Mouse (Mus musculus): ENCODE results near the gene Ngfr. TPM values are rescaled to one million over a fixed set of nuclear protein-coding genes. Genes with fewer than 3 reads are reported as not detected.

Ngfr gene
- polyA plus RNA-seq, 1 experiment from 2014 or later, result 48.8 TPM

- ATAC-seq (ENCODE audit: insufficient number of reproducible peaks, low FRiP score, low TSS enrichment, low read depth), result 0 out of 2 replicates have a peak, but pooled peaks have one; percentile 12
- no peak overlapping the region for H3K4me3 ChIP-seq (replicated peaks)
- H3K4me1 ChIP-seq, result peaks cover 80% of the 10 kb centered on the region
- no peak overlapping the region for H3K9ac ChIP-seq
- H3K36me3 ChIP-seq, result no peaks in the 10 kb centered on the region
- WGBS, result 28% methylated on average over 39 of the region's 39 CpGs
- no peaks in the 10 kb centered on the region for H3K9me3 ChIP-seq (replicated peaks)
- peak overlapping the region; percentile 35 for H3K4me2 ChIP-seq (replicated peaks)
- peaks cover 24% of the 10 kb centered on the region for H3K27me3 ChIP-seq
- H3K27ac ChIP-seq (replicated peaks), result no peak overlapping the region
Observed at GRCm38 (mm10) chr11:95577776-95578446, 9.6 kb downstream of the Ngfr start.

- H3K27ac ChIP-seq (replicated peaks), result no peak overlapping the region
- no peak overlapping the region for H3K9ac ChIP-seq
- H3K4me2 ChIP-seq (replicated peaks), result no peak overlapping the region
- no peak overlapping the region for H3K4me3 ChIP-seq (replicated peaks)
- H3K4me1 ChIP-seq, result peaks cover 80% of the 10 kb centered on the region
- no peaks in the 10 kb centered on the region for H3K36me3 ChIP-seq
- no peaks in the 10 kb centered on the region for H3K9me3 ChIP-seq (replicated peaks)
- WGBS, result 29% methylated on average over 8 of the region's 8 CpGs
- peaks cover 14% of the 10 kb centered on the region; the same call in 1 of the 2 replicates for H3K27me3 ChIP-seq
- ATAC-seq (ENCODE audit: insufficient number of reproducible peaks, low FRiP score, low TSS enrichment, low read depth), result no peak
Observed at GRCm38 (mm10) chr11:95576299-95576698, 11.2 kb downstream of the Ngfr start.

DNA sequence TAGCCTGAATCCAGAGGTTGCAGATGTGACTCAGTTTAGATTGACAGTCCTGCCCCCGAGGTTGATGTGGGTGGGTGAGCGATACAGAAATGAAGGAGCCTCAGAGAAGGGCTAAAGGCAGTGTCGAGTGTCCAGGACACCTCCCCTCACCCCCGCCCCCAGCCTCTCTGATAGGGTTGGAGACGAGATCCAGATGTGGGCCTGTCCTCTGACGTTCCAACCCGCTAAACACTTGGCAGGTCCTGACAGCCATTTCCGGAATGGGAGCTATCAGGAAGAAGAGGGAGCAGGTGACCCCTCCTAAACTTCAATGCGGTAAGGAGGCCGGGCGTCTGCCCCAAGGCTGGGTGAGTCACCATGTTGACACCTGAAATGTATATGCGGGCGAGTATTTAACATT is 11.7 kb downstream of the Ngfr start:
- H3K9ac ChIP-seq, result no peak overlapping the region
- H3K9me3 ChIP-seq (replicated peaks), result no peaks in the 10 kb centered on the region
- H3K4me3 ChIP-seq (replicated peaks), result no peak overlapping the region
- no peak overlapping the region for H3K4me2 ChIP-seq (replicated peaks)
- 13% methylated on average over 13 of the region's 13 CpGs for WGBS
- H3K36me3 ChIP-seq, result no peaks in the 10 kb centered on the region
- H3K27ac ChIP-seq (replicated peaks), result 0 out of 2 replicates have a peak overlapping the region, but pooled peaks have one; percentile 48
- H3K27me3 ChIP-seq, result peaks cover 12% of the 10 kb centered on the region; the same call in 1 of the 2 replicates
- peaks cover 80% of the 10 kb centered on the region for H3K4me1 ChIP-seq
- ATAC-seq (ENCODE audit: insufficient number of reproducible peaks, low FRiP score, low TSS enrichment, low read depth), result no peak

- no peak overlapping the region for H3K4me3 ChIP-seq (replicated peaks)
- H3K4me2 ChIP-seq (replicated peaks), result no peak overlapping the region
- no peaks in the 10 kb centered on the region for H3K9me3 ChIP-seq (replicated peaks)
- H3K9ac ChIP-seq, result no peak overlapping the region
- no peak overlapping the region; the same call in 1 of the 2 replicates for H3K27ac ChIP-seq (replicated peaks)
- WGBS, result 69% methylated on average over 6 of the region's 6 CpGs
- H3K4me1 ChIP-seq, result peaks cover 80% of the 10 kb centered on the region
- ATAC-seq (ENCODE audit: insufficient number of reproducible peaks, low FRiP score, low TSS enrichment, low read depth), result no peak
- H3K36me3 ChIP-seq, result no peaks in the 10 kb centered on the region
- H3K27me3 ChIP-seq, result 0 out of 2 replicates have a peak, but pooled peaks cover 10% of the 10 kb centered on the region
Observed at GRCm38 (mm10) chr11:95574786-95575334, 12.7 kb downstream of the Ngfr start.

DNA sequence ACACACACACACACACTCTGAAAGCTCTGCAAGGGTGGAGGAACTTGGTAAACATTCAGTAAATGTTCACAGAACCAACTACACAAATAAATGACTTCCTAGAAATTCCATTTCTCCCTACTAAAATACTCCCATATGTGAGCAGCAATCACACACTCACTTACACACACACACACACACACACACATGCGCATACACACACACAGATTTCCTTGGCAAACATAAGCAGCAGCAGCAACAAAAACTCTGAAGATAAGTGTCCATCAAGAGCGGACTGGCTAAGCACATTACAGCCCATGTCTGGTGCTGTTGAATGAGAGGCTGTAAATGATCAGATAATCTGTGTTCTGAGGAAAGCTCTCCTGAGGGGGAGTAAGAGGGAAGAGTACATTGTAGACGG is 15.3 kb downstream of the Ngfr start:
- Histone ChIP-seq H3K27ac (replicated peaks) (0 out of 2 replicates have a peak overlapping the region, but pooled peaks have one; percentile 25), H3K36me3 (no peaks in the 10 kb centered on the region), H3K9me3 (replicated peaks) (no peaks in the 10 kb centered on the region), H3K27me3 (0 out of 2 replicates have a peak, but pooled peaks cover 3% of the 10 kb centered on the region), H3K4me3 (replicated peaks) (no peak overlapping the region), H3K4me2 (replicated peaks) (no peak overlapping the region), H3K9ac (no peak overlapping the region), H3K4me1 (peaks cover 85% of the 10 kb centered on the region)
- no peak for ATAC-seq (ENCODE audit: insufficient number of reproducible peaks, low FRiP score, low TSS enrichment, low read depth)
- 27% methylated on average over 3 of the region's 3 CpGs for whole genome bisulfite sequencing

DNA sequence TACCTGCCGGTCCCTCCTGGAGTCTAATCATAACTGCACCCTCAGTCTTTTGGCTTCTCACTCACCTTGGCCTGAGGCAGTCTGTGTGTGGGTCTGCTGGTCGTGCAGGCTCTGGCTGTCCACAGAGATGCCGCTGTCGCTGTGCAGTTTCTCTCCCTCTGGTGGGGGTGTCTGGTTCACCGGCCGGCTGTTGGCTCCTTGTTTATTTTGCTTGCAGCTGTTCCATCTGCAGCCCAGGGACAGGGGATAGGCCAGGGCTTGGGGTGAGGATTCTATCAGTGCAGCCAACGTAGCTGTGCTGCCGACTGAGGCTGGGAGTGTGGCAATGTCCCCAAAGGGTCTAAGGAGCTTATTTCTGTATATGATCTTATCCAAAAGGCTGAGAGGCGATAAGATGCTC is 15.8 kb downstream of the Ngfr start:
- WGBS, result 18% methylated on average over 9 of the region's 9 CpGs
- Histone ChIP-seq H3K4me1 (peaks cover 85% of the 10 kb centered on the region), H3K4me2 (replicated peaks) (no peak overlapping the region), H3K27me3 (0 out of 2 replicates have a peak, but pooled peaks cover 3% of the 10 kb centered on the region), H3K9me3 (replicated peaks) (no peaks in the 10 kb centered on the region), H3K9ac (no peak overlapping the region), H3K4me3 (replicated peaks) (no peak overlapping the region), H3K27ac (replicated peaks) (0 out of 2 replicates have a peak overlapping the region, but pooled peaks have one; percentile 25), H3K36me3 (no peaks in the 10 kb centered on the region)
- 0 out of 2 replicates have a peak, but pooled peaks have one; percentile 9 for ATAC-seq (ENCODE audit: insufficient number of reproducible peaks, low FRiP score, low TSS enrichment, low read depth)

DNA sequence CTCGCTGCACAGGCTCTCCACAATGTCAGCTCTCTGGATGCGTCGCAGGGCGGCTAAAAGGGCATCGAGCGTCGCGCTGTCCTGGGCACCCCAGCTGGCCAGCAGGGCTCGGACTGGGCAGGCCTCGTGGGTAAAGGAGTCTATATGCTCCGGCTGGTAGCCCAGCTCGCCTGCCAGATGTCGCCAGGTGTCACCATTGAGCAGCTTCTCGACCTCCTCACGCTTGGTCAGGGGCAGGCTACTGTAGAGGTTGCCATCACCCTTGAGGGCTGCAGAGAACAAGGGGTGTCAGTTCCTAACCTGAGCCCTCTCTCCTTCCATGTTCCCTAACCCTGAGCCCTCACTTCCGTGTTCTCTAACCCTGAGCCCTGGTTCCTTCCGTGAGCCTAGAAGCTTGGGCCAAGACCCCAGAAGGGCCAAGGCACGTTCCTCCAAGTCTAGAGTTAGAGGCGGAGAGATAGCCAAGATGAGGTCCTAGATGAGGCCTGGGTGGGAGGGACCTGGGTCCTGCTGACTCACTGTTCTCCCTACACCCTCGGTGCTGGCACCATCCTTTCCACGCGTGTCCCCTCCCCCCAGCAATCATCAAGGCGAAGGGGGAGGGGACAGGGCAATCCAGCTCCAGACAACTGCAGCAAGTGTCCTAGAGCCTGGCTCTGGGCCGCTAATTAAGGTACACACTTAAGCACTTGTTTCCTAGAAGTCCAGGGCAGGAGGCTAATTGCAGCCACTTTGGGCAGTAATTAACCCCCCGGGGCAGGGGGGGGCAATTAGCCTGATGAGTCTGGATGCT is 16.5 kb downstream of the Ngfr start:
- Histone ChIP-seq H3K9me3 (replicated peaks) (no peaks in the 10 kb centered on the region), H3K36me3 (no peaks in the 10 kb centered on the region), H3K27me3 (0 out of 2 replicates have a peak, but pooled peaks cover 3% of the 10 kb centered on the region), H3K4me1 (peaks cover 81% of the 10 kb centered on the region), H3K9ac (no peak overlapping the region), H3K4me3 (replicated peaks) (no peak overlapping the region), H3K4me2 (replicated peaks) (no peak overlapping the region), H3K27ac (replicated peaks) (no peak overlapping the region)
- ATAC-seq (ENCODE audit: insufficient number of reproducible peaks, low FRiP score, low TSS enrichment, low read depth), result no peak
- WGBS, result 55% methylated on average over 25 of the region's 25 CpGs

- 62% methylated on average over 6 of the region's 6 CpGs for WGBS
- H3K27me3 ChIP-seq, result 0 out of 2 replicates have a peak, but pooled peaks cover 3% of the 10 kb centered on the region
- H3K4me3 ChIP-seq (replicated peaks), result no peak overlapping the region
- no peak overlapping the region for H3K27ac ChIP-seq (replicated peaks)
- no peaks in the 10 kb centered on the region for H3K9me3 ChIP-seq (replicated peaks)
- no peaks in the 10 kb centered on the region for H3K36me3 ChIP-seq
- no peak for ATAC-seq (ENCODE audit: insufficient number of reproducible peaks, low FRiP score, low TSS enrichment, low read depth)
- no peak overlapping the region for H3K9ac ChIP-seq
- peaks cover 77% of the 10 kb centered on the region for H3K4me1 ChIP-seq
- H3K4me2 ChIP-seq (replicated peaks), result no peak overlapping the region
Observed at GRCm38 (mm10) chr11:95569908-95570307, 17.6 kb downstream of the Ngfr start.

GRCm38 (mm10) chr11:95567936-95568715 is 19.4 kb downstream of the Ngfr start:
- Histone ChIP-seq H3K27me3 (0 out of 2 replicates have a peak, but pooled peaks cover 3% of the 10 kb centered on the region), H3K9me3 (replicated peaks) (no peaks in the 10 kb centered on the region), H3K27ac (replicated peaks) (no peak overlapping the region), H3K36me3 (no peaks in the 10 kb centered on the region), H3K4me3 (replicated peaks) (no peak overlapping the region), H3K9ac (no peak overlapping the region), H3K4me2 (replicated peaks) (no peak overlapping the region), H3K4me1 (peaks cover 69% of the 10 kb centered on the region)
- ATAC-seq (ENCODE audit: insufficient number of reproducible peaks, low FRiP score, low TSS enrichment, low read depth), result no peak
- 63% methylated on average over 8 of the region's 8 CpGs for WGBS

DNA sequence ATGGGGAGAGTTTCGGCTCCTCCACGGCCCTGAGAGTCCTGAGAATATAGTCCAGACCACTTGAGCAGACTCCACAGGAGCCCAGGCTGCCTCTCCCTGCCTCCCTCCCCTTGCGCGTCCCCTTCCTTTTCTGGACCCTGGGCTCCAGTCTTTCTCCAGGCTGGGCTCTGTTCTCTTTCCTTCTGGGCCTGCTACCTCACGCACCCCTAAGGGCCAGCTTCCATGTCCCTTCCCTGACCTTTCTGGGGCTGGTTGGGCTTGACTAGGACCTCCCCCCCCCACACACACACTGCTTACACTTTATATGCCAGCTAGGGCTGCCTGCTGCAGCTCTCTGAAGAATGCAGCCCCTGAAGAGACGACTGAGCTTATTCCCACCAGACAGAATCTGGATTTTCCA is 20.2 kb downstream of the Ngfr start:
- no peak overlapping the region for H3K9ac ChIP-seq
- WGBS, result 60% methylated on average over 6 of the region's 6 CpGs
- H3K27ac ChIP-seq (replicated peaks), result peak overlapping the region; percentile 45; the same call in 1 of the 2 replicates
- ATAC-seq (ENCODE audit: insufficient number of reproducible peaks, low FRiP score, low TSS enrichment, low read depth), result 0 out of 2 replicates have a peak, but pooled peaks have one; percentile 5
- 0 out of 2 replicates have a peak, but pooled peaks cover 3% of the 10 kb centered on the region for H3K27me3 ChIP-seq
- no peaks in the 10 kb centered on the region for H3K36me3 ChIP-seq
- H3K4me3 ChIP-seq (replicated peaks), result no peak overlapping the region
- H3K9me3 ChIP-seq (replicated peaks), result no peaks in the 10 kb centered on the region
- H3K4me1 ChIP-seq, result peaks cover 61% of the 10 kb centered on the region
- no peak overlapping the region for H3K4me2 ChIP-seq (replicated peaks)

Data from embryonic facial prominence, embryonic 15.5 days (tissue).